Mouse (Mus musculus): Measurements from ENCODE around the gene Vwa3a.

Gene Vwa3a

DNA sequence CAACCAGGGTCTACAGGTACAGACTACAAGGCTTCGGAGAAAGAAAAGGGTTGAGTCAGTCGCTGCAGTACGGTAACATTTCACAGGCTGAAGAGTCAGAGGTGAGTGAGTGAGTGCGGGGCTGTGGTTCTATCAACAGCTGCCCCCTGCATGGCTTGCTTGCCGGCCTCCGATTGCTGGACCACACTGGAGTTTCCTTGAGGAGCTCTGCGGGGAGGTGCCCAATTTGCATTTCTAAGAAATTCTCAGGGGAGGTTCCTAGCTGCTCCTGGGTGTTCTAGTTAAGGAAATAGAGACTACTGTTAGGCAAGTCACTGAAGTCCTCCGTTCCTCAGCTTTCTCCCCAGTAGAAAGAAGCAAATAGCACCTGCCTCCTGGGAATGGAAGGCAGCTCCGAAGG, 105.6 kb downstream of the Vwa3a start:
- CTCF ChIA-PET = interaction anchor here (0.6 to 2.1 kb wide), 12 partner anchors 9 to 275 kb away, joined by 3 to 14 read pairs (median 5); partner anchors contain the start of gene Polr3e (in 2 of the 4)
- POLR2A ChIA-PET = interaction anchor here in 3 of 4 experiments (0.5 to 7.8 kb wide), 46 partner anchors 8 to 1348 kb away, joined by 3 to 45 read pairs (median 5); partner anchors contain the start of genes Polr3e (in 3 of the 3), Cdr2 (in 1 of the 3), Mfsd13b (in 1 of the 3) and Vwa3a (in 1 of the 3)

GRCm38 (mm10) chr7:120848831-120849512, 109.9 kb downstream of the Vwa3a start:
- CTCF ChIA-PET = no interaction called here

DNA sequence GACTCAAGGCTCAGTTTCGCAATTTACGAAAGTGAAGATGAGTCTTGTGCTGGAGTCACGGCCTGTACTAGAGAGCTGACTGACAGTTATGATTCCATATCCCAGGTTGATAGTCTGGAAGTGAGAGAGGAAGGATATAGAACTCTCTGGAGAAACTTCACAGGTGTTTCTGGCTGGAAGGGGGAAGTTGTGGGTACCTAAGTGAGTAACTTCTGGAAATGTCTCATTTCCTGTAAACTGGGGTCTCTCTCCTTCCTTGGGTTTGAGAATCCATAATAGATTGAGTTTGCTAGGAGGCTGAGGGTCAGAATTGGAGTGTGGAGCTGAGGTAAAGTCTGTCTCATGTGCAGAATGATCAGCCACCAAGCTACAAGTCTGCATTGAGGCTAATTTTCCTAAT, 111.0 kb downstream of the Vwa3a start:
- ChIA-PET CTCF (interaction anchor here in 1 of 4 experiments (0.5 kb wide), 1 partner anchor 1132 kb away, joined by 5 read pairs; no protein-coding TSS in a partner anchor), POLR2A (interaction anchor here in 2 of 4 experiments (0.7 to 7.8 kb wide), 4 partner anchors 8 to 1166 kb away, joined by 4 to 45 read pairs (median 6); no protein-coding TSS in a partner anchor)

More at GRCm38 (mm10) chr7:120848831-120849512, 109.9 kb downstream of the Vwa3a start:
- POLR2A ChIA-PET = interaction anchor here in 2 of 4 experiments (1.4 to 7.8 kb wide), 3 partner anchors 10 to 69 kb away, joined by 3 to 45 read pairs (median 5); partner anchors contain the start of gene Polr3e (in 1 of the 2)

Data from embryonic stem cell, embryonic (primary cell).